Mouse (Mus musculus): ENCODE measurements around the gene Tsga10ip. TPM values are rescaled to one million over a fixed set of nuclear protein-coding genes. Genes with fewer than 3 reads are reported as not detected.
"Not testable (repeated sequence)": the region's sequence is repeated elsewhere in the genome, so short reads cannot be mapped to it uniquely, and the experiment has no call there.

The Tsga10ip gene
- total RNA-seq, 2 experiments from 2014 or later = not detected

GRCm38 (mm10) chr19:5424782-5425741 lies 22.7 kb upstream of the Tsga10ip start, which contains the start of the genes Drap1 and AI837181:
Gene Drap1 (minus strand): TSS chr19:5424979.
Gene AI837181 (plus strand): TSS chr19:5425144.
- DNase-seq (ENCODE audit: low spot score in 2 of 2) = peak; percentile 92 to 95
- intact Hi-C loops (cut with DNase I) = loop anchor here (1.0 to 2.0 kb wide), 4 partner anchors 32 to 64 kb away; partner anchors contain the start of genes Ccdc85b, Eif1ad, Mus81 and Sart1

- intact Hi-C loops (cut with DNase I) = loop anchor here (1.0 to 2.0 kb wide), 3 partner anchors 36 to 65 kb away; partner anchors contain the start of genes Eif1ad, Mus81 and Sart1
- peak in 1 of 2 experiments; percentile 36 for DNase-seq (ENCODE audit: low spot score in 2 of 2)
These were observed 21.9 kb upstream of the Tsga10ip start for GRCm38 (mm10) chr19:5424092-5424781.

GRCm38 (mm10) chr19:5423561-5423960 lies 21.2 kb upstream of the Tsga10ip start:
- no peak for DNase-seq (ENCODE audit: low spot score in 2 of 2)
- intact Hi-C loops (cut with DNase I) = no loop called here

GRCm38 (mm10) chr19:5422895-5423443 lies 20.6 kb upstream of the Tsga10ip start:
- intact Hi-C loops (cut with DNase I) = no loop called here

GRCm38 (mm10) chr19:5422267-5422666 lies 19.9 kb upstream of the Tsga10ip start:
- no peak for DNase-seq (ENCODE audit: low spot score in 2 of 2)
- intact Hi-C loops (cut with DNase I) = no loop called here

More at GRCm38 (mm10) chr19:5422895-5423443, 20.6 kb upstream of the Tsga10ip start:
- no peak for DNase-seq (ENCODE audit: low spot score in 2 of 2)

- intact Hi-C loops (cut with DNase I) = no loop called here
- DNase-seq (ENCODE audit: low spot score in 2 of 2) = no peak
These were observed 19.5 kb upstream of the Tsga10ip start for GRCm38 (mm10) chr19:5421784-5422183.

GRCm38 (mm10) chr19:5420579-5420978 lies 18.3 kb upstream of the Tsga10ip start:
- intact Hi-C loops (cut with DNase I) = no loop called here

GRCm38 (mm10) chr19:5419630-5420029 lies 17.3 kb upstream of the Tsga10ip start:
- intact Hi-C loops (cut with DNase I) = no loop called here
- no peak for DNase-seq (ENCODE audit: low spot score in 2 of 2)

More at GRCm38 (mm10) chr19:5420579-5420978, 18.3 kb upstream of the Tsga10ip start:
- no peak for DNase-seq (ENCODE audit: low spot score in 2 of 2)

GRCm38 (mm10) chr19:5418750-5419466 lies 16.6 kb upstream of the Tsga10ip start:
- intact Hi-C loops (cut with DNase I) = no loop called here
- DNase-seq (ENCODE audit: low spot score in 2 of 2) = no peak

- intact Hi-C loops (cut with DNase I) = no loop called here
- DNase-seq (ENCODE audit: low spot score in 2 of 2) = no peak
These were observed 12.2 kb upstream of the Tsga10ip start for GRCm38 (mm10) chr19:5414534-5414957.

- DNase-seq (ENCODE audit: low spot score in 2 of 2) = no peak
- intact Hi-C loops (cut with DNase I) = no loop called here
These were observed 11.5 kb upstream of the Tsga10ip start for GRCm38 (mm10) chr19:5413840-5414239.

GRCm38 (mm10) chr19:5411961-5412360 lies 9.6 kb upstream of the Tsga10ip start:
- intact Hi-C loops (cut with DNase I) = no loop called here
- DNase-seq (ENCODE audit: low spot score in 2 of 2) = no peak

GRCm38 (mm10) chr19:5410641-5411040 lies 8.3 kb upstream of the Tsga10ip start:
- no peak for DNase-seq (ENCODE audit: low spot score in 2 of 2)
- intact Hi-C loops (cut with DNase I) = no loop called here

- no peak for DNase-seq (ENCODE audit: low spot score in 2 of 2)
- intact Hi-C loops (cut with DNase I) = no loop called here
These were observed 6.7 kb upstream of the Tsga10ip start for GRCm38 (mm10) chr19:5409068-5409467.

GRCm38 (mm10) chr19:5408057-5409001 lies 6.0 kb upstream of the Tsga10ip start:
- intact Hi-C loops (cut with DNase I) = no loop called here
- no peak for DNase-seq (ENCODE audit: low spot score in 2 of 2)

- peak in 1 of 2 experiments; percentile 69 for DNase-seq (ENCODE audit: low spot score in 2 of 2)
- intact Hi-C loops (cut with DNase I) = no loop called here
These were observed 4.8 kb upstream of the Tsga10ip start for GRCm38 (mm10) chr19:5407133-5407532.

- intact Hi-C loops (cut with DNase I) = not testable (repeated sequence)
- peak in 1 of 2 experiments; percentile 63 for DNase-seq (ENCODE audit: low spot score in 2 of 2)
These were observed 4.3 kb upstream of the Tsga10ip start for GRCm38 (mm10) chr19:5406531-5407126.

GRCm38 (mm10) chr19:5405924-5406323 lies 3.6 kb upstream of the Tsga10ip start:
- intact Hi-C loops (cut with DNase I) = no loop called here
- DNase-seq (ENCODE audit: low spot score in 2 of 2) = no peak
